Mouse (Mus musculus): Measurements from ENCODE around the gene Txndc16. TPM values are rescaled to one million over a fixed set of nuclear protein-coding genes. Genes with fewer than 3 reads are reported as not detected.

The Txndc16 gene
- polyA plus RNA-seq (2017; shearing (Covaris generic)): 14.0 TPM

DNA sequence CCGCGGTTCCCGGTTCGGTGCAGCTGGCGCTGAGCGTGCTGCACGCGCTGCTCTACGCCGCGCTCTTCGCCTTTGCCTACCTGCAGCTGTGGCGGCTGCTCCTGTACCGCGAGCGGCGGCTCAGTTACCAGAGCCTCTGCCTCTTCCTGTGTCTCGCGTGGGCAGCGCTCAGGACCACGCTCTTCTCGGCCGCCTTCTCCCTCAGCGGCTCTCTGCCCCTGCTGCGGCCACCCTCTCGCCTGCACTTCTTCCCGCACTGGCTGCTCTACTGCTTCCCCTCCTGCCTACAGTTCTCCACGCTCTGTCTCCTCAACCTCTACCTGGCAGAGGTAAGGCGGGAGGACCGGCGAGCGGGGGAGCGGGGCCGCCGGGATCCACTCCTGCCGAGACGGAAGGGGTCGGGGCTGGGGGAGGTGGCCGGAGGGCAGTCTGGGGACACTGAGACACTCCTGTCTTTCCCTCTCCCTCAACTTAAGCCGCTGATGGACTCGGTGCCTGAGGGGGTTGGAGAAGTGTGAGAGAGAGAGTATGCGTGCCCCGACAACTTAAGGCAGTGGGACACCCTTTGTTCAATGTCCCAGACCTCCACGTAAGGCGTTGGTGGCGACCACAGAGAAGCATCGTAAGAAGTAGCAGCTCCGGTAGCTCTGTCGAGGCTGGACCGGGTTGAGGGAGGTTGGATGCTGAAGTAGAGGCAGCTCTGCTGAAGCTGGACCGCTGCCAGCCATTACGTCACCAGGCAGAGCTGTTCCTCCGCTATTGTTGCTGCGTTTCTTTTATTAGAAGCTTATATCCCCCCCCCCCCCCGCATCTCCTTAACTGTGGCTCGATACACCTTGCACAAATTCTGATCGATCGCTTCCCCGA lies at the start of gene Txndc16:
Gene Txndc16, minus strand, starts transcription at position 239 of the 867 bp plus-strand sequence.

DNA sequence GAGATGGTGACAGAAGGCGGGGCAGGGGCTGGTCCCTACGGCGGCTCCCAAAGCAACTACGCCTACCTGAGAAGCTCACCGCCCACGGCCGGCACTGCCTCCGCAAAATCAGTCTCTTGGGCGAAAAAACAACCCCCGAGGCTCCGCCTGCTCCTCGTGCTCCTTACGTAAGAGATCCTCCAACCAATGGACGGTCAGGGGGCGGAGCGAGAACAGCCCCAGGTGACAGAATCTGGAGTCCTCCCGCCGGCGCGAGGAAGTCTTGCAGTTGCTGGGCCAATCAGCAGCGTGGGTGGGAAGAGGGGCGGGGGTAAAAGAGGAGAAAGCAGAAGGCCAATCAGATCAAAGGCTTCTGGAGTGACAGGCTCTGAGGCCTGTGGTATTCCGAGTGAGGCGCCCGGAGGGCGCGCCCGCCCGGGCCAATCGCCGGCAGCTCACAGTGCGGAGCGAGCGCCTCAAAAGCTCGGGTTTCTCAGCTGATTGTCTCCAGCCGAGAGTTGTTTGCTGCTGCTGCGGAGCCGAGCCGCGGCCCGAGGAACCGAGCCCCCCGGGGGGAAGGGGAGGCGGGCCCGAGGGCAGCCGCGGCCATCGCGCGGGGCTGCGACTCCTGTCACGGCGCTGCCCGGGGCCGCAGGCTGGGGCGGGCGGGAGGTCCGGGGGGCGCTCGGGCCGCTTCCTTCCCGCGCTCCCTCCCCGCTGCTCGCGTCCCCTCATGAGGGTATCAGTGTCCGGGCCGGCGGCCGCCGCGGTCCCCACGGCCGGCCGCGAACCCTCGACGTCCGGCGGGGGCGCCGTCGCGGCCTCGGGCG lies 643 bp downstream of the Txndc16 start, which contains the start of gene Gpr137c:
Gene Gpr137c, plus strand, starts transcription at position 437 of the 809 bp plus-strand sequence.

Other genes with a start within 250 kb of the Txndc16 start
- gene Ptger2, start 232.1 kb downstream of the Txndc16 start, polyA plus RNA-seq (2017; shearing (Covaris generic)): 1.2 TPM
- 2.3 TPM for gene Gpr137c, start 611 bp downstream of the Txndc16 start, polyA plus RNA-seq (2017; shearing (Covaris generic))
- 61.7 TPM for gene Ero1l, start 98.4 kb upstream of the Txndc16 start, polyA plus RNA-seq (2017; shearing (Covaris generic))
- gene Psmc6, start 109.5 kb upstream of the Txndc16 start, polyA plus RNA-seq (2017; shearing (Covaris generic)): 117 TPM
- gene Styx, start 130.8 kb upstream of the Txndc16 start, polyA plus RNA-seq (2017; shearing (Covaris generic)): 9.6 TPM
- 41.2 TPM for gene Gnpnat1, start 184.6 kb upstream of the Txndc16 start, polyA plus RNA-seq (2017; shearing (Covaris generic))

Measured in naive thymus-derived CD4-positive, alpha-beta T cell, adult 5 months (primary cell).